Mouse (Mus musculus): ENCODE results near the gene Fam174a. TPM values are rescaled to one million over a fixed set of nuclear protein-coding genes. Genes with fewer than 3 reads are reported as not detected.

The Fam174a gene
- total RNA-seq, 2 experiments from 2014 or later = 4.4 to 5.3 TPM

GRCm38 (mm10) chr1:95381028-95381427 is 67.6 kb downstream of the Fam174a start:
- ATAC-seq (replicated peaks; ENCODE audit: low FRiP score, low TSS enrichment, poor library complexity, severe bottlenecking) = no peak

Measured in megakaryocyte-erythroid progenitor cell, adult 5-6 weeks (primary cell).